Mouse (Mus musculus) embryonic fibroblast, embryonic 13.5 days (primary cell): ENCODE measurements around the gene Atg16l2.

Experiments used
- CTCF ChIP-seq: IDR thresholded peaks from 2 replicates; pipeline ENCODE4 v1.5.1; 2011; ENCODE audit warnings: mild to moderate bottlenecking, control low read depth, low read length, moderate library complexity, borderline replicate concordance; ENCODE audit not compliant: insufficient read depth
- POLR2A ChIP-seq: IDR thresholded peaks from 2 replicates; pipeline ENCODE4 v1.6.1; 2011; ENCODE audit warnings: low read depth, mild to moderate bottlenecking, control low read depth, low read length, moderate library complexity

DNA sequence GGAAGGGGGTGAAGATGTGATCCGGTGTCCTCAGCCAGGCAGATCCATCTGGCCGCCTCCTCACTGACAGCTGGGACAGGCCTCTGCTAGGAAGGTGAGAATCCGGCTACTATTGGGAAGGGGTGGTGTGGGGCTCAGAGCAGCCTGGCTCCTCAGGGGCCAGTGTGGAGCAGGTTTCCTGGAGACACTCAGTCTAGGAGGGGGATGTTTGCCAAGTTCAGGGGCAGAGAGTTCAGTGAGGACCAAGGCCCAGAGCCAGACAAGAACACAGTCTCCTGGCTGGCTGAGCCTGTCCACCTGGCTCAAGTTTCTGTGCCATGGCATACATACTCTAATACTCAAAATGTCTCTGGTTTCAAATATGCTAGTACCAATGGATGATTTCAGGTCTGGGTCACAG lies 35.4 kb upstream of the Atg16l2 start:
- no peak for TF ChIP-seq CTCF
- TF ChIP-seq POLR2A: no peak
